ENCODE assay signal across 17 mouse cellular contexts in genomic region chr2:166137467-166137866, GRCm38 (mm10).
"Had no signal": no experiment of that assay in that cellular context is flagged by ENCODE, and none has a peak within 500 bp of the region (broad histone marks: within the 10 kb centered on the region; RNA-seq: fewer than 3 reads in every experiment).

No protein-coding gene starts in this region.

- H3K36me3 ChIP-seq: midbrain, embryonic 13.5 days had no signal

- H3K9ac ChIP-seq: limb, embryonic 15.5 days; liver, embryonic 14.5 days; liver, postnatal 0 days; lung, embryonic 14.5 days; midbrain, embryonic 13.5 days; neural tube, embryonic 13.5 days had no signal

- ATAC-seq: liver, postnatal 0 days; lung, postnatal 0 days; midbrain, embryonic 13.5 days had no signal

- H3K4me2 ChIP-seq: limb, embryonic 15.5 days; liver, embryonic 11.5 days; lung, embryonic 14.5 days; midbrain, embryonic 13.5 days; neural tube, embryonic 13.5 days had no signal

- H3K27ac ChIP-seq: limb, embryonic 15.5 days; liver, embryonic 14.5 days; macrophage; midbrain, embryonic 13.5 days had no signal

- H3K27me3 ChIP-seq: limb, embryonic 15.5 days; midbrain, embryonic 13.5 days had no signal

- DNase-seq: kidney, adult 11 months; kidney, adult 8-10 months; kidney, postnatal 14 days; kidney, postnatal 4 days; liver, postnatal 0 days; lung, embryonic 14.5 days; retina, postnatal 1 day; right cerebral cortex, postnatal 25 days; thymus, adult 18-20 months; thymus, postnatal 36 days had no signal

- H3K9me3 ChIP-seq: limb, embryonic 15.5 days; midbrain, embryonic 13.5 days; neural tube, embryonic 13.5 days had no signal

- H3K4me3 ChIP-seq: limb, embryonic 15.5 days; midbrain, embryonic 13.5 days; neural tube, embryonic 13.5 days had no signal
